Mouse (Mus musculus) CH12.LX (cell line): ENCODE data around the gene Tctex1d1. TPM values are rescaled to one million over a fixed set of nuclear protein-coding genes. Genes with fewer than 3 reads are reported as not detected.

Source experiments
- DNase-seq: peaks from one replicate; pipeline ENCODE4 v3.0.0-alpha.2; 2013; ENCODE audit errors: extremely low read depth
- H3K27ac ChIP-seq: 2 replicates; pipeline ENCODE4 v1.5.1; 2012; ENCODE audit warnings: low read depth, mild to moderate bottlenecking, control low read depth, moderate library complexity; ENCODE audit not compliant: insufficient read depth
- H3K27me3 ChIP-seq: replicated peaks from 2 replicates; pipeline ENCODE3; 2012; ENCODE audit warnings: inconsistent platforms
- H3K36me3 ChIP-seq, 2 experiments: replicated peaks in 1 of 2; 2 replicates each; pipeline versions ENCODE3 to v1.6.1; 2012; ENCODE audit warnings: inconsistent platforms in 1 of 2, low read length in 1 of 2, mild to moderate bottlenecking in 1 of 2, mixed read lengths in 1 of 2, moderate library complexity in 1 of 2; ENCODE audit not compliant: control insufficient read depth in 1 of 2, insufficient read depth in 1 of 2
- H3K4me1 ChIP-seq, 2 experiments: 2 replicates each; pipeline ENCODE4 v1.6.1; 2012; ENCODE audit warnings: inconsistent platforms in 1 of 2, moderate library complexity in 1 of 2; ENCODE audit not compliant: insufficient read depth in 2 of 2, control insufficient read depth in 1 of 2
- H3K4me2 ChIP-seq: 2 replicates; pipeline ENCODE4 v1.6.1; 2012; ENCODE audit warnings: low read depth, mild to moderate bottlenecking, control low read depth; ENCODE audit not compliant: poor library complexity, insufficient read depth, severe bottlenecking
- H3K4me3 ChIP-seq, 3 experiments: fragments of 150-350 bp in 1 of 3; sonication (generic) in 1 of 3; replicated peaks in 1 of 3; 2 replicates each; pipeline versions ENCODE3 to v1.5.1; 2011 to 2012; ENCODE audit warnings: low read depth in 2 of 3, low read length in 2 of 3, mild to moderate bottlenecking in 2 of 3, moderate library complexity in 2 of 3, control low read depth in 1 of 3, improper control_type of control experiment in 1 of 3, inconsistent platforms in 1 of 3, mixed read lengths in 1 of 3; ENCODE audit not compliant: poor library complexity in 1 of 3
- H3K79me2 ChIP-seq: replicated peaks from 2 replicates; pipeline ENCODE4 v1.6.1; 2012; ENCODE audit warnings: mild to moderate bottlenecking, moderate library complexity; ENCODE audit not compliant: control insufficient read depth, poor library complexity, insufficient read depth, severe bottlenecking; ENCODE audit errors: extremely low read depth
- H3K9ac ChIP-seq: 2 replicates; pipeline ENCODE4 v1.6.1; 2012; ENCODE audit warnings: low read depth, mild to moderate bottlenecking, control low read depth, moderate library complexity; ENCODE audit not compliant: insufficient read depth
- H3K9me3 ChIP-seq: replicated peaks from 2 replicates; pipeline ENCODE3; 2012; ENCODE audit warnings: low read length, inconsistent platforms, mixed read lengths
- CHD1 ChIP-seq: IDR thresholded peaks from 2 replicates; pipeline ENCODE4 v1.6.1; 2012; ENCODE audit warnings: low read depth, low read length, improper control_type of control experiment, inconsistent platforms
- CHD2 ChIP-seq: IDR thresholded peaks from 2 replicates; pipeline ENCODE4 v1.6.1; 2011; ENCODE audit warnings: low read length, improper control_type of control experiment
- CTCF ChIP-seq, 2 experiments: IDR thresholded peaks in 1 of 2; conservative IDR thresholded peaks in 1 of 2; 2 replicates each; pipeline ENCODE4 v1.5.1; 2011 to 2012; ENCODE audit warnings: low read depth in 2 of 2, low read length in 2 of 2, improper control_type of control experiment in 1 of 2, inconsistent platforms in 1 of 2, mild to moderate bottlenecking in 1 of 2, moderate library complexity in 1 of 2
- E2F4 ChIP-seq: IDR thresholded peaks from 2 replicates; pipeline ENCODE4 v1.6.1; 2011; ENCODE audit warnings: low read depth, low read length, improper control_type of control experiment; ENCODE audit not compliant: insufficient replicate concordance
- ELF1 ChIP-seq: IDR thresholded peaks from 2 replicates; pipeline ENCODE4 v1.6.1; 2014; ENCODE audit warnings: low read depth, mild to moderate bottlenecking, inconsistent platforms, low read length, improper control_type of control experiment
- JUN ChIP-seq: IDR thresholded peaks from 2 replicates; pipeline ENCODE4 v1.6.1; 2011; ENCODE audit warnings: low read depth, mild to moderate bottlenecking, low read length, improper control_type of control experiment, moderate library complexity; ENCODE audit not compliant: insufficient read depth
- JUND ChIP-seq: conservative IDR thresholded peaks from 2 replicates; pipeline ENCODE4 v1.6.1; 2011; ENCODE audit warnings: low read depth, low read length, improper control_type of control experiment
- KAT2A ChIP-seq: IDR thresholded peaks from 2 replicates; pipeline ENCODE4 v1.6.1; 2012; ENCODE audit warnings: low read length, improper control_type of control experiment, inconsistent platforms; ENCODE audit not compliant: insufficient replicate concordance
- MEF2A ChIP-seq: IDR thresholded peaks from 2 replicates; pipeline ENCODE4 v1.6.1; 2014; ENCODE audit warnings: low read depth, mild to moderate bottlenecking, inconsistent platforms, low read length, improper control_type of control experiment, borderline replicate concordance
- MXI1 ChIP-seq: IDR thresholded peaks from 2 replicates; pipeline ENCODE4 v1.6.1; 2011; ENCODE audit warnings: mild to moderate bottlenecking, low read depth, low read length, improper control_type of control experiment
- NELFE ChIP-seq: IDR thresholded peaks from 2 replicates; pipeline ENCODE4 v1.6.1; 2011; ENCODE audit warnings: low read depth, low read length, improper control_type of control experiment
- RAD21 ChIP-seq: IDR thresholded peaks from 2 replicates; pipeline ENCODE4 v1.6.1; 2011; ENCODE audit warnings: low read depth, mild to moderate bottlenecking, low read length, improper control_type of control experiment, moderate library complexity
- UBTF ChIP-seq: IDR thresholded peaks from 2 replicates; pipeline ENCODE4 v1.6.1; 2012; ENCODE audit warnings: low read depth, mild to moderate bottlenecking, inconsistent platforms, low read length, improper control_type of control experiment, moderate library complexity
- USF2 ChIP-seq: conservative IDR thresholded peaks from 2 replicates; pipeline ENCODE4 v1.6.1; 2011; ENCODE audit warnings: low read depth, low read length, improper control_type of control experiment
- ZC3H11A ChIP-seq: IDR thresholded peaks from 2 replicates; pipeline ENCODE4 v1.6.1; 2012; ENCODE audit warnings: low read depth, mild to moderate bottlenecking, inconsistent platforms, low read length, improper control_type of control experiment
- ZKSCAN1 ChIP-seq: IDR thresholded peaks from 2 replicates; pipeline ENCODE4 v1.6.1; 2012; ENCODE audit warnings: low read depth, inconsistent platforms, low read length, improper control_type of control experiment, borderline replicate concordance
- ZMIZ1 ChIP-seq: IDR thresholded peaks from 2 replicates; pipeline ENCODE4 v1.6.1; 2012; ENCODE audit warnings: low read depth, mild to moderate bottlenecking, inconsistent platforms, low read length, improper control_type of control experiment
- ZNF384 ChIP-seq: IDR thresholded peaks from 2 replicates; pipeline ENCODE4 v1.6.1; 2012; ENCODE audit warnings: low read depth, low read length, improper control_type of control experiment, inconsistent platforms
- dilution Hi-C: fragments of 300-500 bp; cut with MboI; formaldehyde crosslinking; loops from 2 replicates; pipeline ENCODE4 v1.14.3; 2020; ENCODE audit warnings: low sequenced_read_pairs; ENCODE audit not compliant: extremely low pct_unique_long_range_greater_than_20kb, extremely low pct_ligation_motif_present
- in situ Hi-C: fragments of 300-500 bp; cut with MboI; formaldehyde crosslinking; loops from 3 replicates; pipeline ENCODE4 v1.14.3; 2019; ENCODE audit warnings: low sequenced_read_pairs, low pct_ligation_motif_present, low pct_unique_long_range_greater_than_20kb, mixed read lengths
- polyA plus RNA-seq: library from polyadenylated mRNA; unstranded; fragments of >175 nt; gene quantifications from 2 replicates; pipeline ENCODE4 v1.2.1, GENCODE M21; 2012; ENCODE audit warnings: low read depth; ENCODE audit not compliant: insufficient read length
- total RNA-seq, 2 experiments: library from RNA; depleted of rRNA; stranded (reverse); fragments of 300-350 nt in 1 of 2; fragments of >200 nt in 1 of 2; gene quantifications; 2 replicates each; pipeline ENCODE4 v1.2.3; 2012 to 2014

Gene Tctex1d1
- total and polyA plus RNA-seq, 3 experiments = not detected

DNA sequence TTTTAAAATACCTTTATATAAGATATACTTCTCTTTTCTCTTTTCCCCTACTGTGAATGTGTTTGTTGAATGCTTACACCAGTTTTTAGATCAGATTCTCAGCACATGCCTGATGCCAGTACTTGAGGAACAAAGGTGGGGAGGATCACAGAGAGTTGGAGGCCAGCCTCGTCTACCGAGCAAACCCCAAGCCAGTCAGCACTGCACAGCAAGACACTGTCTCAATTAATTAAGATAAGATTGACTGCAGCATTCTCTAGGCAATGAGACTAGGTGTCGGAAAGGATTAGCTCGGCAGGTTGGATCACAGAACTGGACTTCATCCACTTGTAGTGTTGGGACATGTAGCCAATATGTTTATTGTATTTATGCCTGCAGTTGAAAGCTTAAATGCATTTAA, 8.9 kb downstream of the Tctex1d1 start:
- TF ChIP-seq RAD21 = no peak
- TF ChIP-seq JUND = no peak
- TF ChIP-seq MEF2A = no peak
- no peak for TF ChIP-seq MXI1
- TF ChIP-seq ELF1 = no peak
- TF ChIP-seq CHD2 = no peak
- TF ChIP-seq ZKSCAN1 = no peak
- no peak for TF ChIP-seq KAT2A
- no peak for TF ChIP-seq ZNF384
- no peak for TF ChIP-seq JUN
- no peak for TF ChIP-seq CHD1
- TF ChIP-seq E2F4 = no peak
- no peak for TF ChIP-seq UBTF
- TF ChIP-seq CTCF (conservative IDR thresholded peaks at IDR 0.05 in 1 of 2, IDR thresholded peaks at IDR 0.05 in 1 of 2; ENCODE audit: low read depth in 2 of 2, low read length in 2 of 2) = no peak
- no peak for TF ChIP-seq ZC3H11A
- Histone ChIP-seq H3K9ac (no peak overlapping the region), H3K4me1 (peaks cover 16 to 37% of the 10 kb centered on the region in 2 experiments), H3K36me3 (no peaks in the 10 kb centered on the region), H3K4me3 (no peak overlapping the region), H3K79me2 (no peaks in the 10 kb centered on the region), H3K9me3 (no peaks in the 10 kb centered on the region), H3K27ac (no peak overlapping the region), H3K27me3 (no peaks in the 10 kb centered on the region), H3K4me2 (no peak overlapping the region)
- dilution Hi-C loops (no loop called here), in situ Hi-C loops (loop anchor here (10.0 to 25.0 kb wide), 2 partner anchors 157 to 350 kb away; no protein-coding TSS in a partner anchor)
- DNase-seq = no peak

DNA sequence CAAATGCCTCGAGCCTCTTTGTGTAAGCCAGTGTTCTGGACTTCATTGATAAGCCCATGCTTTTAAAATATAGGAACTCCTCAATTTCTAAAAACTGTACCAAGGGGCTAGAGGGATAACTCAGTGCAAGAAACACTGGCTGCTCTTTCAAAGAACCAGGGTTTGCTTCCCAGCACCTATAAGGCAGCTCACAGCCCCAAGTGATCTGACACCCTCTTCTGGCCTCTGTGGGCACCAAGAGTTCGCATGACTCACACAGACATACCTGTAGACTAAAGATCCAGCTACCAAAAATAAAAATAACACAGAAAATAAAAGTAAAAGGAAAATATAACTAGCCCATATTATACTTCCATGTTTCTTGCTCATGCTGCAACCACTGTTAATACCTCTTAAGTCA, 9.3 kb downstream of the Tctex1d1 start:
- in situ Hi-C loops = loop anchor here (10.0 to 25.0 kb wide), 2 partner anchors 157 to 350 kb away; no protein-coding TSS in a partner anchor
- DNase-seq = no peak

More for the DNA sequence above, 9.3 kb downstream of the Tctex1d1 start:
- TF ChIP-seq USF2 (no peak), ZMIZ1 (no peak), CHD1 (no peak), NELFE (no peak), UBTF (no peak)
- H3K9me3 ChIP-seq = no peaks in the 10 kb centered on the region
- H3K36me3 ChIP-seq = no peaks in the 10 kb centered on the region
- dilution Hi-C loops = no loop called here
- H3K27me3 ChIP-seq = no peaks in the 10 kb centered on the region
- no peaks in the 10 kb centered on the region for H3K79me2 ChIP-seq
- H3K27ac ChIP-seq = no peak overlapping the region
- H3K4me2 ChIP-seq = no peak overlapping the region
- peaks cover 16 to 36% of the 10 kb centered on the region in 2 experiments for H3K4me1 ChIP-seq
- H3K9ac ChIP-seq = no peak overlapping the region
- H3K4me3 ChIP-seq = no peak overlapping the region
